Mouse (Mus musculus) midbrain, embryonic 15.5 days (tissue): ENCODE data around the gene Olfr770. TPM values are rescaled to one million over a fixed set of nuclear protein-coding genes. Genes with fewer than 3 reads are reported as not detected.
"Not testable (repeated sequence)": the region's sequence is repeated elsewhere in the genome, so short reads cannot be mapped to it uniquely, and the experiment has no call there.

ENCODE experiments used
- ATAC-seq: fragments of 200-750 bp; cut with Nextera tagmentation; replicated peaks from 2 replicates; pipeline ENCODE4 v1.8.0; 2017; ENCODE audit warnings: moderate TSS enrichment
- H3K27ac ChIP-seq: fragments of 300-500 bp; sonication (generic); 2 replicates; pipeline ENCODE4 v1.5.1; 2015; ENCODE audit warnings: mild to moderate bottlenecking, inconsistent platforms
- H3K27me3 ChIP-seq: fragments of 300-500 bp; sonication (generic); replicated peaks from 2 replicates; pipeline ENCODE4 v1.6.1; 2015; ENCODE audit warnings: inconsistent platforms
- H3K36me3 ChIP-seq: fragments of 300-500 bp; sonication (generic); replicated peaks from 2 replicates; pipeline ENCODE4 v1.6.1; 2015; ENCODE audit warnings: inconsistent platforms
- H3K4me1 ChIP-seq: fragments of 300-500 bp; sonication (generic); 2 replicates; pipeline ENCODE4 v1.6.1; 2015; ENCODE audit warnings: inconsistent platforms
- H3K4me2 ChIP-seq: fragments of 300-500 bp; sonication (generic); 2 replicates; pipeline ENCODE4 v1.6.1; 2015; ENCODE audit warnings: inconsistent platforms, mild to moderate bottlenecking, moderate library complexity
- H3K4me3 ChIP-seq: fragments of 300-500 bp; sonication (generic); 2 replicates; pipeline ENCODE4 v1.5.1; 2015; ENCODE audit warnings: mild to moderate bottlenecking, inconsistent platforms
- H3K9ac ChIP-seq: fragments of 300-500 bp; sonication (generic); 2 replicates; pipeline ENCODE4 v1.6.1; 2015; ENCODE audit warnings: mild to moderate bottlenecking, inconsistent platforms
- H3K9me3 ChIP-seq: fragments of 300-500 bp; sonication (generic); 2 replicates; pipeline ENCODE4 v1.6.1; 2016; ENCODE audit warnings: inconsistent platforms
- WGBS: fragments of 180-500 bp; shearing (Covaris S2); methylation state at CpG from one replicate; pipeline ENCODE4 v1.1.7; 2015; ENCODE audit warnings: mixed read lengths; 5-methylcytosine and 5-hydroxymethylcytosine counted together
- polyA plus RNA-seq: library from polyadenylated mRNA; unstranded; fragments of >200 nt; fragmentation: Nextera tagmentation; extraction: Ambion mirVana; gene quantifications from 2 replicates; pipeline ENCODE4 v1.2.1, GENCODE M21; 2015

Olfr770 gene
- not detected in 2 replicates for polyA plus RNA-seq

DNA sequence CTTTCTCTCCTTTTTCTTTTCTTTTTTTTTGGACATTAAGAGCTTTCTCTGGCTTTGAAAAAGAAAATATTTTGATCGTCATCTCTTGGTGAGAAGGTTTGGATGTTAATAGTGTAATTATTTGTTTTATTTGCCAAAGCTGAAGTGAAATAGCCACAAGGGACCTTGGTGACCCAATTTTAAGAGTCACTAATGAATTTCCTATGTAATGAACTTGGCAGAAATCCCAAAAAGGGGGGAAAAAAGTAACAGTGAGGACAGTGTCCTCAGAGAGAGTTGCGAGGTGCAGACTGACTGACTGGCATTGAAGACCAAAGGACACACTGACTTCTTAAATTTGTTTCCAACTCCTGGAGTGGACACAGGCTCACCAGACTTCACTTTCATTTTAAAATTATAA lies at the start of gene Olfr770:
Gene Olfr770 (minus strand): TSS at position 101 of the 400 bp plus-strand sequence.
- Histone ChIP-seq H3K36me3 (no peaks in the 10 kb centered on the region), H3K27me3 (no peaks in the 10 kb centered on the region)

DNA sequence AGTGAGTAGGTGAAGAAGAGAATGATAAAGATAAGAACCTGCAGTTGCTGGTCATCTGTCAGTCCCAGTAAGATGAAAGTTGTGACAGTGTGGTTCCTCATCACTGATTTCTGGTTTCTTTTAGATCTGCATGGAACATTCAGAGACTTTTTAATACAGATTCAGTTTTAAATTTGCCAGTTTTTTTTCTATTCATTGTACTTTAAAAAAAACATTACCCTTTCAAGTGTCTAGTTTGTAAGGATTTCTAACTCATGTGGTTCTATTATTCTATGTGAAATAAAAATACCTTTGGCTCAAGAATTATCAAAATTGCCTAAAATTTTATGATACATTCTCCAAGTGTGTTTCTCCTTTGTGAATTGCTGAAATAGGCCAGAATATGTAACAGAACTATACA lies 48.5 kb upstream of the Olfr770 start, which contains the start of gene Olfr773:
Gene Olfr773 (minus strand): TSS at position 101 of the 400 bp plus-strand sequence.
- H3K4me2 ChIP-seq, H3K4me3 ChIP-seq: not testable (repeated sequence)

More for the DNA sequence above, at the start of gene Olfr770:
- H3K9ac ChIP-seq: no peak within 1 kb of the TSS
- 78% methylated on average over 2 of the region's 2 CpGs for WGBS
- ATAC-seq: no peak
- H3K4me2 ChIP-seq: no peak within 1 kb of the TSS
- H3K4me3 ChIP-seq: no peak within 1 kb of the TSS
- no peak within 1 kb of the TSS for H3K27ac ChIP-seq
- no peaks in the 10 kb centered on the region for H3K4me1 ChIP-seq
- H3K9me3 ChIP-seq: no peaks in the 10 kb centered on the region

GRCm38 (mm10) chr10:129177821-129178220 lies 39.0 kb upstream of the Olfr770 start, which contains the start of gene Olfr772:
TSS of gene Olfr772 (minus strand) at chr10:129177921.
- H3K36me3 ChIP-seq, H3K9ac ChIP-seq, H3K9me3 ChIP-seq, H3K4me3 ChIP-seq, H3K27me3 ChIP-seq, H3K4me2 ChIP-seq, H3K27ac ChIP-seq, ATAC-seq, H3K4me1 ChIP-seq: not testable (repeated sequence)
- 83% methylated on average over 4 of the region's 4 CpGs for WGBS

More for the DNA sequence above, 48.5 kb upstream of the Olfr770 start, which contains the start of gene Olfr773:
- H3K36me3 ChIP-seq, H3K27me3 ChIP-seq, H3K4me1 ChIP-seq, H3K9ac ChIP-seq, H3K27ac ChIP-seq, ATAC-seq, H3K9me3 ChIP-seq: not testable (repeated sequence)

DNA sequence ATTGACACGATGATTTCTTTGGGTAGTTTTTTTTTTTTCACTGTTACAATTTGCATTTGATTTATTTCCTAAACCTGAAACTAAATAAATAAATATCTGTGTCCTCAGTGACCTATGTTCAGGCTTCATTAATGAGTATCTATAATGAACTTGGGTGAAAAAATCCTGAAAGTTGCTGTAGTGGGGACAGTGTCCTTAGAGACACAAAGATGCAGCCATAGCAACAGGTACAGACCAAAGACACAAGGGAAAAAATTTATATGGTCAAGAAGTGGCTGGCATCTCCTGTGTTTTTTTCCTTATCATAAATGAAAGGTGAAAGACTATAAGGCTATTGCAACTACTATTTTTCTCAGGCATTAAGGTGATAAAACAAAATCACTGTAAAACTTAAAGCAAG lies 25.9 kb upstream of the Olfr770 start, which contains the start of gene Olfr771:
Gene Olfr771 (minus strand): TSS at position 101 of the 400 bp plus-strand sequence.
- Histone ChIP-seq H3K9me3 (no peaks in the 10 kb centered on the region), H3K27ac (no peak within 1 kb of the TSS), H3K4me1 (no peaks in the 10 kb centered on the region), H3K27me3 (no peaks in the 10 kb centered on the region), H3K9ac (no peak within 1 kb of the TSS), H3K36me3 (no peaks in the 10 kb centered on the region), H3K4me3 (no peak within 1 kb of the TSS), H3K4me2 (no peak within 1 kb of the TSS)
- 89% methylated on average over 1 of the region's 1 CpGs for WGBS
- no peak for ATAC-seq

GRCm38 (mm10) chr10:129117761-129118160 lies 21.0 kb downstream of the Olfr770 start, which contains the start of gene Olfr769:
TSS of gene Olfr769 (minus strand) at chr10:129117861.
- no peaks in the 10 kb centered on the region for H3K36me3 ChIP-seq
- no peak within 1 kb of the TSS for H3K9ac ChIP-seq
- no peaks in the 10 kb centered on the region for H3K4me1 ChIP-seq
- no peak for ATAC-seq
- no peaks in the 10 kb centered on the region for H3K9me3 ChIP-seq
- 88% methylated on average over 2 of the region's 2 CpGs for WGBS
- H3K4me3 ChIP-seq: no peak within 1 kb of the TSS
- no peaks in the 10 kb centered on the region for H3K27me3 ChIP-seq
- no peak within 1 kb of the TSS for H3K4me2 ChIP-seq
- H3K27ac ChIP-seq: no peak within 1 kb of the TSS

DNA sequence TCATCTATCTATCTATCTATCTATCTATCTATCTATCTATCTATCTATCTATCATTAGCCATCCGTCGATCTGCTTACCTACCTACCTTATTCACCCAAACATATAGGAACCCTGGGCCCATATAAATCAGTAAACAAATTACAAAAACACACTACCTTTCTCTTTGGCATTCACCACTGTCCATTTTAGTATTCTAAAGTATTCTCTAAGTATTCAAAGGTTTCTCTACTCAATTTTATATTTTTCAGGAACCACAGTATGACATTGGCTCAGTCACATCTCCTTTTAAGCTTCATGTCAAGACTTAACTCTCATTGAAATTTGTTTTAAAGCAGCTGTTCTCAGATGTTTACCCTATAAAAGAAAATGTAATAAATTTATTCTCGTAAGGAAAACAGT lies 23.7 kb downstream of the Olfr770 start:
- H3K27ac ChIP-seq: no peak overlapping the region
- H3K9ac ChIP-seq: no peak overlapping the region
- no peaks in the 10 kb centered on the region for H3K9me3 ChIP-seq
- H3K4me3 ChIP-seq: no peak overlapping the region
- no peak overlapping the region for H3K4me2 ChIP-seq
- H3K36me3 ChIP-seq: no peaks in the 10 kb centered on the region
- ATAC-seq: no peak
- no peaks in the 10 kb centered on the region for H3K4me1 ChIP-seq
- 92% methylated on average over 3 of the region's 3 CpGs for WGBS
- H3K27me3 ChIP-seq: no peaks in the 10 kb centered on the region

GRCm38 (mm10) chr10:129101231-129101630 lies 37.6 kb downstream of the Olfr770 start:
- no peak for ATAC-seq
- Histone ChIP-seq H3K9me3 (no peaks in the 10 kb centered on the region), H3K27me3 (no peaks in the 10 kb centered on the region), H3K4me2 (no peak overlapping the region), H3K4me1 (no peaks in the 10 kb centered on the region), H3K27ac (no peak overlapping the region), H3K36me3 (no peaks in the 10 kb centered on the region), H3K9ac (no peak overlapping the region), H3K4me3 (no peak overlapping the region)
- WGBS: 40% methylated on average over 3 of the region's 3 CpGs

DNA sequence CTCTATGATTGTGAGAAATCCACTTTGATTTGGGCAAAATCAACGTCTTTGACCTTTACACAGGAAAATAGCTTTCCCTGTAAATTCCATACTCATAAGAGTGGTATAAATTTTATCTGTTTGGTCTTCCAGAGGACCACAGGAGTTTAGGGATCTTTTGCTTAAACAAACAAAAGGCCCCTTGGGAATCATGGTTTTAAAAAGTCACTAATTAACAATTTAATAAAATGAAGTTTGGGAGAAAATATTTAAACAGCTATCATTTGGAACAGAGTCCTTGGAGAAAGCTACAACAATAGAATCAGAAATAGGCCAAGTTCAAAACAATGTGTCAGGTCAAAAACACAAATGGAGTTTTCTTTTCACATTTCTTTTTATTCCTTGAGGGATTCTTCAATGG lies 39.5 kb downstream of the Olfr770 start, which contains the start of gene Olfr768:
Gene Olfr768 (minus strand): TSS at position 101 of the 400 bp plus-strand sequence.
- Histone ChIP-seq H3K4me2 (no peak within 1 kb of the TSS), H3K36me3 (no peaks in the 10 kb centered on the region), H3K27ac (no peak within 1 kb of the TSS), H3K9ac (no peak within 1 kb of the TSS), H3K4me1 (no peaks in the 10 kb centered on the region), H3K27me3 (no peaks in the 10 kb centered on the region), H3K9me3 (no peaks in the 10 kb centered on the region), H3K4me3 (no peak within 1 kb of the TSS)
- 88% methylated on average over 1 of the region's 1 CpGs for WGBS
- no peak for ATAC-seq

DNA sequence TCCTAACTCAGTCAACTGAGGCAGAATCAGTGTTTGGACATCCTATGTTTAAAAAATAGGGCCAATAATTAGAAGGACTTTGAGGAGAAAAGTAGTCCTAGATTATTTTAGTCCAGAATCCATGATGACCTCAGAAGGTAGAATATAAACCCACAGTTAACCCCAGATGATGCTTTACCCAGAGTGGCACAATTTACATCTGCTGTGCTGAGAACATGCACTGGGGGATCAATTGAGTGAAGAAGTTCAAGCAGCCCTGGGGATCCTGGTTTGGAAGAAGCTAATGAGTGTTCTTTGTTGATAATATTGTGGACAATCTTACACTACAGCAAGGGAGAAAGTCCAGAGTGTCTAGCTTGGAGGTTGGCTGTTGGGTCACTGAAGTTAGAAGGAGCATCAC lies 56.0 kb downstream of the Olfr770 start, which contains the start of gene Olfr767:
Gene Olfr767 (minus strand): TSS at position 101 of the 400 bp plus-strand sequence.
- not testable (repeated sequence) for ATAC-seq, H3K9ac ChIP-seq

More for the DNA sequence above, 56.0 kb downstream of the Olfr770 start, which contains the start of gene Olfr767:
- H3K27me3 ChIP-seq, H3K27ac ChIP-seq, H3K4me1 ChIP-seq, H3K4me2 ChIP-seq, H3K36me3 ChIP-seq, H3K9me3 ChIP-seq, H3K4me3 ChIP-seq: not testable (repeated sequence)

Other genes starting within 250 kb of the Olfr770 start
- 10.3 and 10.9 TPM in 2 replicates for gene Gdf11, start 247.3 kb downstream of the Olfr770 start, polyA plus RNA-seq
- gene Cd63, start 238.0 kb downstream of the Olfr770 start, polyA plus RNA-seq: 154 and 184 TPM in 2 replicates
- 12.9 and 15.4 TPM in 2 replicates for gene Rdh5, start 216.1 kb downstream of the Olfr770 start, polyA plus RNA-seq
- 259 and 262 TPM in 2 replicates for gene Bloc1s1, start 215.0 kb downstream of the Olfr770 start, polyA plus RNA-seq
- gene Itga7, start 205.2 kb downstream of the Olfr770 start, polyA plus RNA-seq: 5.1 and 5.5 TPM in 2 replicates
- not detected in 2 replicates for gene Mettl7b, start 178.0 kb downstream of the Olfr770 start, polyA plus RNA-seq
- gene Olfr9, start 149.6 kb downstream of the Olfr770 start, polyA plus RNA-seq: not detected in 2 replicates
- gene Olfr763, start 128.2 kb downstream of the Olfr770 start, polyA plus RNA-seq: not detected in 2 replicates
- not detected in 2 replicates for gene Olfr764-ps1, start 99.1 kb downstream of the Olfr770 start, polyA plus RNA-seq
- not detected in 2 replicates for gene Olfr765, start 89.0 kb downstream of the Olfr770 start, polyA plus RNA-seq
- gene Olfr766-ps1, start 70.0 kb downstream of the Olfr770 start, polyA plus RNA-seq: not detected in 2 replicates
- gene Olfr767, start 56.1 kb downstream of the Olfr770 start, polyA plus RNA-seq: not detected in 2 replicates
- gene Olfr768, start 39.6 kb downstream of the Olfr770 start, polyA plus RNA-seq: not detected in 2 replicates
- gene Olfr769, start 21.1 kb downstream of the Olfr770 start, polyA plus RNA-seq: not detected in 2 replicates
- not detected in 2 replicates for gene Olfr771, start 25.8 kb upstream of the Olfr770 start, polyA plus RNA-seq
- gene Olfr772, start 38.9 kb upstream of the Olfr770 start, polyA plus RNA-seq: not detected in 2 replicates
- not detected in 2 replicates for gene Olfr773, start 48.4 kb upstream of the Olfr770 start, polyA plus RNA-seq
- not detected in 2 replicates for gene Olfr774, start 97.2 kb upstream of the Olfr770 start, polyA plus RNA-seq
- not detected in 2 replicates for gene Olfr775, start 109.4 kb upstream of the Olfr770 start, polyA plus RNA-seq
- not detected in 2 replicates for gene Olfr776, start 120.1 kb upstream of the Olfr770 start, polyA plus RNA-seq
- not detected in 2 replicates for gene Olfr777, start 132.5 kb upstream of the Olfr770 start, polyA plus RNA-seq
- gene Olfr780, start 179.1 kb upstream of the Olfr770 start, polyA plus RNA-seq: not detected in 2 replicates
- gene Olfr781, start 189.9 kb upstream of the Olfr770 start, polyA plus RNA-seq: not detected in 2 replicates
- gene Olfr782, start 209.9 kb upstream of the Olfr770 start, polyA plus RNA-seq: not detected in 2 replicates
- 0.09 TPM in 2 replicates for gene Olfr784, start 245.1 kb upstream of the Olfr770 start, polyA plus RNA-seq